Mouse (Mus musculus) forebrain, embryonic 14.5 days (tissue): ENCODE results near the gene 4933405L10Rik. TPM values are rescaled to one million over a fixed set of nuclear protein-coding genes. Genes with fewer than 3 reads are reported as not detected.

Source experiments
- ATAC-seq: fragments of 200-750 bp; cut with Nextera tagmentation; 2 replicates; pipeline ENCODE4 v1.8.0; 2017; ENCODE audit warnings: mild to moderate bottlenecking, moderate library complexity
- DNase-seq: peaks from one replicate; pipeline ENCODE4 v3.0.0-alpha.2; 2015; ENCODE audit warnings: low spot score
- H3K27ac ChIP-seq: fragments of 300-500 bp; sonication (generic); 2 replicates; pipeline ENCODE4 v1.5.1; 2014; ENCODE audit warnings: low read depth, mild to moderate bottlenecking, control low read depth, low read length, moderate library complexity
- H3K27me3 ChIP-seq: fragments of 300-500 bp; sonication (generic); replicated peaks from 2 replicates; pipeline ENCODE4 v1.6.1; 2014; ENCODE audit warnings: low read length, control low read depth, mixed read lengths; ENCODE audit not compliant: control insufficient read depth, insufficient read depth
- H3K36me3 ChIP-seq: fragments of 300-500 bp; sonication (generic); 2 replicates; pipeline ENCODE4 v1.6.1; 2014; ENCODE audit warnings: low read length, control low read depth; ENCODE audit not compliant: control insufficient read depth, insufficient read depth
- H3K4me1 ChIP-seq: fragments of 300-500 bp; sonication (generic); 2 replicates; pipeline ENCODE4 v1.6.1; 2014; ENCODE audit warnings: antibody characterized with exemption, low read length, control low read depth; ENCODE audit not compliant: control insufficient read depth, insufficient read depth
- H3K4me2 ChIP-seq: fragments of 300-500 bp; sonication (generic); 2 replicates; pipeline ENCODE4 v1.6.1; 2014; ENCODE audit warnings: mild to moderate bottlenecking, control low read depth, low read length
- H3K4me3 ChIP-seq: fragments of 300-500 bp; sonication (generic); 2 replicates; pipeline ENCODE4 v1.5.1; 2014; ENCODE audit warnings: low read depth, low read length, control low read depth
- H3K9ac ChIP-seq: fragments of 300-500 bp; sonication (generic); 2 replicates; pipeline ENCODE4 v1.6.1; 2014; ENCODE audit warnings: mild to moderate bottlenecking, low read length, control low read depth, moderate library complexity
- H3K9me3 ChIP-seq: fragments of 300-500 bp; sonication (generic); replicated peaks from 2 replicates; pipeline ENCODE4 v1.6.1; 2016; ENCODE audit warnings: low read length, control low read depth, mixed read lengths; ENCODE audit not compliant: control insufficient read depth
- WGBS: fragments of 180-500 bp; shearing (Covaris S2); extraction: QIAGEN DNeasy Blood & Tissue Kit; methylation state at CpG from one replicate; pipeline ENCODE4 v1.1.7; 2014; 5-methylcytosine and 5-hydroxymethylcytosine counted together
- polyA plus RNA-seq: library from polyadenylated mRNA; unstranded; fragments of >200 nt; fragmentation: Nextera tagmentation; extraction: Ambion mirVana; gene quantifications from 2 replicates; pipeline ENCODE4 v1.2.1, GENCODE M21; 2014

The 4933405L10Rik gene
- polyA plus RNA-seq = 0.20 and 0.34 TPM in 2 replicates

DNA sequence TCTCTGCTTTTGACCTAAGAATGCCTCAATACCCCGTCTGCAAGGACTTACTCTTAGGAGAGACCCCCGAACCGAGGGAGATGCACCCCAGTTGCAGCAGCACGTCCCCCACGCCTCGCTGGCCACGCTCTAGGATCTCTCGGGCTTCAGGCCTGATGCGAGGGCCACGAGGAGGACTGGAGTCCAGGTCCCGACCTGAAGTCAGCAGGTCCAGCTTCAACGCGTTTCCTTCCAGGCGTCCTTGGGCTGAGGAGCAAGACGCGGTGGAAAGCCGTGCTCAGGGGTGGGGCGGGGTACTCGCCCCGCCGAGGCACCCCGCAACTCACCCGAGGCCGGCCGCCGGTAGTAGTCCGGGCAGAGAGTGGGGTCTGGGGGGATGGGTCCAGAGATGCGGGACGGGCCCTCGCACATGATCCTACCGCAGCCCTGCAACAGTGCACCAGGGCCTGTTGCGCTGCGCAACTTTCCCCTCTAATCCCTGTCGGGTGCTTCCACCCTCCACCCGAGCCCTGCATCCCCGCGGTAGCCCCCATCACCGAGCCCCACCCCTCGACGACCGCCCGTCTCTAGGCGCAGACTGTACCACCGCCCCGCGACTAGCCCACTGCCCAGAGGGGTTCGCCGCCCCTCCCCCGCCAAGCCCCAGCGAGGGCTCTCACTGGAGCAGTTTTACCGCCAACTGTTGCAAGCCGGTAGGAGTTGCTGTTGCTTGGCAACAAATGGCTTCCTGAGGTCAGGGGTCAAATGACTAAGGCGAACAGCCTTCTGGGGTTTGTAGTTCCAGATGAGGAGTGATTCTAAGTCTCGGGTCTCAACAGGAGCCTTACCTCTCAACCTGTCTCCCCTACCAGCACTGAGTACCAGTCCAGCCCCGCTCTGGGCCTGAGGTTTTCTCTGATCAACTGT, at the start of gene 4933405L10Rik, which contains the start of gene Enkd1:
4933405L10Rik (plus strand) TSS at position 158 of the 906 bp plus-strand sequence.
Enkd1 (minus strand) TSS at position 713 of the 906 bp plus-strand sequence.
- WGBS = under 1% methylated on average over 50 of the region's 55 CpGs
- H3K36me3 ChIP-seq = peaks cover 15% of the 10 kb centered on the region
- peak within 1 kb of the TSS; percentile 59 for H3K4me3 ChIP-seq
- no peaks in the 10 kb centered on the region for H3K27me3 ChIP-seq
- DNase-seq = peak; percentile 98
- no peaks in the 10 kb centered on the region for H3K9me3 ChIP-seq
- peak within 1 kb of the TSS; percentile 89 for H3K4me2 ChIP-seq
- H3K9ac ChIP-seq = peak within 1 kb of the TSS; percentile 73
- peaks cover 8% of the 10 kb centered on the region for H3K4me1 ChIP-seq
- ATAC-seq = peak; percentile 87
- no peak within 1 kb of the TSS for H3K27ac ChIP-seq

DNA sequence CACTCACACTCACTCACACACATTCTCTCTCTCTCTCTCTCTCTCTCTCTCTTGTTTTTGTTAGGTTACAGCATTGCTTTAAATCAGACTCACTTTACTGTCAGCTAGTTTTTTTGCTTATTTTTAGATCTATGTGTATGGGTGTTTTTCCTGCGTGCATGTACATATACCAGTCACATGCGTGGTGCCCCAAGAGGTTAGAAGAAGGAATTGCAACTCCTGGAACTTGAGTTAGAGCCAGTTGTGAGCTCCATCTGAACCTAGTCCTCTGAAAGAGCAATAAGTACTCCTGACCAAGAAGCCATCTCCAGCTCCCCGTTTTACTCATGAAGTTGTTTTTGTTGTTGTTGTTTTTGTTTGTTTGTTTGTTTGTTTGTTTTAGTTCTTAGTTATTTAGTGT, 46.3 kb upstream of the 4933405L10Rik start:
- DNase-seq (peak; percentile 60), ATAC-seq (no peak)
- Histone ChIP-seq H3K27ac (no peak overlapping the region), H3K4me1 (no peaks in the 10 kb centered on the region), H3K9ac (no peak overlapping the region), H3K4me2 (no peak overlapping the region), H3K4me3 (no peak overlapping the region), H3K9me3 (no peaks in the 10 kb centered on the region), H3K27me3 (no peaks in the 10 kb centered on the region), H3K36me3 (peaks cover 24% of the 10 kb centered on the region)
- WGBS = 85% methylated on average over 3 of the region's 3 CpGs

DNA sequence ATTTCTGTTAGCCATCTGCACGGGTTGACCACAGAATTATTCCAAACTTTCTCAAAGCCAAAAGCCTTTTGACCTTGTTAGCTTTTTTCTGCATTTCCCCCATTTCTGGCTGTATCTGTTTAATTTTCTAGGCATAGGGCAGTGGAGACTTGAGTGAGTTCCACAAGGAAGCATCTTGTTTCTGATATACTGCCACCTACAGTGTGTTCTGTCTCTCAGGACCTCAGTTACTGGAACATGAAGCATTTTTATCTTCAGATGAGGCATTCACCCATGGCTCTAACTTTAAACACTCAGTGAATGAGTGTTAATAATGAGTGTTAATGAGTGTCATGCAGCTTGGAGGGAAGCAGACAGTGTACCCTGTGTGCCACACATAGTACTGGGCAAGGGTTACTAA, 29.6 kb upstream of the 4933405L10Rik start:
- WGBS = 93% methylated on average over 1 of the region's 1 CpGs
- DNase-seq (no peak), ATAC-seq (no peak)
- no peaks in the 10 kb centered on the region for H3K9me3 ChIP-seq
- H3K36me3 ChIP-seq = peaks cover 92% of the 10 kb centered on the region
- H3K27me3 ChIP-seq = no peaks in the 10 kb centered on the region
- H3K27ac ChIP-seq = no peak overlapping the region
- no peak overlapping the region for H3K4me2 ChIP-seq
- no peak overlapping the region for H3K9ac ChIP-seq
- no peaks in the 10 kb centered on the region for H3K4me1 ChIP-seq
- no peak overlapping the region for H3K4me3 ChIP-seq

DNA sequence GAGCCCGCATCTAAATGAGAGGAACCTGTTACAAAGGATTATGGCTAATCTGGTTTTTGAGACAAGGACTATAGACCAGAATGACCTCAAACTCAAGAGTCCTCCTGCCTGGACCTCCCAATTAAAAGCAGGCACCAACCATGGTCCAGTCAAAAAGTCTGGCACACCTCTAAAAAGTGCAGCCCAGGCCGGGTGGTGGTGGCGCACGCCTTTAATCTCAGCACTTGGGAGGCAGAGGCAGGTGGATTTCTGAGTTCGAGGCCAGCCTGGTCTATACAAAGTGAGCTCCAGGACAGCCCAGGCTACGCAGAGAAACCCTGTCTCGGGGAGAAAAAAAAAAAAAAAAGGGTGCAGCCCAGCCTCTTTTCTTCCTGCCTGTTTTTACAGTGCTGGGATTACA, 22.1 kb upstream of the 4933405L10Rik start:
- WGBS = 79% methylated on average over 7 of the region's 7 CpGs
- ATAC-seq = no peak
- peaks cover 45% of the 10 kb centered on the region for H3K36me3 ChIP-seq
- no peak overlapping the region for H3K4me2 ChIP-seq
- H3K9ac ChIP-seq = no peak overlapping the region
- no peak overlapping the region for H3K27ac ChIP-seq
- H3K27me3 ChIP-seq = no peaks in the 10 kb centered on the region
- H3K9me3 ChIP-seq = no peaks in the 10 kb centered on the region
- no peak for DNase-seq
- no peak overlapping the region for H3K4me3 ChIP-seq
- H3K4me1 ChIP-seq = no peaks in the 10 kb centered on the region

DNA sequence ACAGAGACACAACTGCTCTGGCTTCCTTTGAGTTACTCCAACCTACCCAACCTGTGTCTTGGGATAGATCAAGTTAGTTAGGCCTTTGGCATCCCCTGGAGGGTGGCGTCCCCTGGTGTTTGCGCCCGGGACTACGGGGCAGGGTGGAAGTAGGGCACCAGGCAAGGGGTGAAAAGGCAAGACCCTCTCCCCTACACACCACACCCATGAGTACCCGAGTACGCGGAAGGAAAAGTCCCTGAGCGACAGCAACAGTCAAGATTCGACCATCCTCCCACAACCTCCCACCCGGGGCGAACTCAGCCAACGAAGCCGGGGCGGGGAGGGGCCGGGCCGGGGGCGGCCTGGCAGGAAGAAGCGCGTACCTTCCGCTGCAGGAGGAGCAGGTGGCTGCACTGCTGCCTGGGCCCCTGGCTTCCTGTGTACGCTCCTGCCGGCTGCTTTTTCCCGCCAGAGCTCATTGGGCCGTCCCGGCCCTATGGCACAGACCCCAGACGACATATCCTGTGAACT, 21.6 kb upstream of the 4933405L10Rik start, which contains the start of gene Carmil2:
Carmil2 (plus strand) TSS at position 479 of the 513 bp plus-strand sequence.
- Histone ChIP-seq H3K36me3 (peaks cover 40% of the 10 kb centered on the region), H3K4me1 (no peaks in the 10 kb centered on the region), H3K4me2 (no peak within 1 kb of the TSS), H3K27me3 (no peaks in the 10 kb centered on the region), H3K4me3 (no peak within 1 kb of the TSS), H3K9me3 (no peaks in the 10 kb centered on the region), H3K9ac (no peak within 1 kb of the TSS), H3K27ac (no peak within 1 kb of the TSS)
- whole genome bisulfite sequencing = 17% methylated on average over 26 of the region's 26 CpGs
- DNase-seq = no peak
- ATAC-seq = peak; percentile 29; the same call in 1 of the 2 replicates

DNA sequence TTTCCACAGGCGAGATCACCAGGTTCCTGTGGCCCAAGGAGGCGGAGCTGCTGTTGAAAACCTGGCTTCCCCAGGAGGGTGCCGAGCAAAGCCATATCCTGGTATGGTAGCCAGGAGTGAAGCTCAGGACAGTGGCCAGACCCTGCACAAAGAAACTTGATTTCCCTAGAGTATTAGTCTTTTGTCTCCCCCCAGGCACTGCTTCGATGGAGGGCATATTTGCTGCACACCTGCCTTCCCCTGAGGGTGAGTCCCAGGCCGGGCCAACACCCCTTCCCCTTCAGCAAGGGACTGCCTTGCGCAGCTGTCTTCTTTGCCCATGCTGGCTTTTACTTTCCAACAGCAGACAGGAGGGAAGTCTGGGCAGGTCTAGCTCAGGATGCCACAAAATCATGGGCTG, 20.9 kb upstream of the 4933405L10Rik start:
- Histone ChIP-seq H3K9me3 (no peaks in the 10 kb centered on the region), H3K27ac (no peak overlapping the region), H3K4me1 (no peaks in the 10 kb centered on the region), H3K9ac (no peak overlapping the region), H3K4me2 (no peak overlapping the region), H3K27me3 (no peaks in the 10 kb centered on the region), H3K4me3 (no peak overlapping the region), H3K36me3 (peaks cover 33% of the 10 kb centered on the region)
- WGBS = 69% methylated on average over 6 of the region's 6 CpGs
- no peak for DNase-seq
- ATAC-seq = no peak

DNA sequence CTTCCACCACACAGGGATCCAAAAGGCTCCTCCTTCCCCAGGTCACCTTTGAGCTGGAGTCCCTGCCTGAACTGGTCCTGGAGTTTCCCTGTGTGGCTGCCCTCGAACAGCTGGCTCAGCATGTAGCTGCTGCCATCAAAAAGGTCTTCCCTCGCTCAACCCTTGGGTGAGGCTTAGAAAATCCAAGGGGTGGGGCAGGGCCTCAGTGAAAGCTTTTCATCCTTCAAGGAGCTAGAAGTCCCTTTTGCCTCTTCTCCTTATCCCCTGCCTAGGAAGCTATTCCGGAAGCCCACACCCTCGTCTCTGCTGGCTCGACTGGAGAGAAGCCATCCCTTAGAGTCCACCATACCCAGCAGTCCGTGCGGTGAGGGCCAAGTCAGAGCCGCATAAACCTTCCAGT, 19.9 kb upstream of the 4933405L10Rik start:
- Histone ChIP-seq H3K27me3 (no peaks in the 10 kb centered on the region), H3K9me3 (no peaks in the 10 kb centered on the region), H3K4me3 (no peak overlapping the region), H3K36me3 (peaks cover 25% of the 10 kb centered on the region), H3K4me1 (no peaks in the 10 kb centered on the region), H3K4me2 (no peak overlapping the region), H3K9ac (no peak overlapping the region), H3K27ac (no peak overlapping the region)
- WGBS = 67% methylated on average over 8 of the region's 8 CpGs
- no peak for DNase-seq
- ATAC-seq = no peak

DNA sequence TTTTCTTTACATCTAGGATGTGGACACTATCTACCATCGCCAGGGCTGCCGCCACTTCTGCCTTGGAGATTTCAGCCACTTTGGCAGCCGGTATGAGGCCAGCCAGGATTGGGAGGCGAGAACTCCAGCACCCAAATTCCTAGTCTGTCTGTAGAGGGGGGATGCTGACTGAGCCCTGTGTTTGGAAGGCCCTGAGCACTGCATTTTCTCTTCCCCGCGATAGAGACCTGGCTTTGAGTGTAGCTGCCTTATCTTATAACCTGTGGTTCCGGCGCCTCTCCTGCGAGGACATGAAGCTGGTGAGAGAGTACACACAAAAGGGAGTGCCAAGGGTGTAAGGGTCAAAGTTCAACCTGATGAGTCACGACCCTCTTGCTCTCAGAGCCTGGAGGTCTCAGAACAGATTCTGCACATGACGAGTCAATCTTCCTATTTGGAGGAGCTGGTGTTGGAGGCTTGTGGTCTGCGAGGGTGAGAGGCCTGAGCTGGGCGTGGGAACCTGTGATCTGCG, 19.2 kb upstream of the 4933405L10Rik start:
- no peak overlapping the region for H3K4me2 ChIP-seq
- H3K27me3 ChIP-seq = no peaks in the 10 kb centered on the region
- 78% methylated on average over 14 of the region's 14 CpGs for WGBS
- peaks cover 18% of the 10 kb centered on the region for H3K36me3 ChIP-seq
- no peak for ATAC-seq
- H3K4me1 ChIP-seq = no peaks in the 10 kb centered on the region
- DNase-seq = no peak
- H3K27ac ChIP-seq = no peak overlapping the region
- no peaks in the 10 kb centered on the region for H3K9me3 ChIP-seq
- H3K4me3 ChIP-seq = no peak overlapping the region
- no peak overlapping the region for H3K9ac ChIP-seq
